Comparison of ENCODE assay signal across 9 mouse cellular contexts in genomic region chr13:24803196-24803595, GRCm38 (mm10). TPM values are rescaled to one million over a fixed set of nuclear protein-coding genes. Genes with fewer than 3 reads are reported as not detected.
DNase-seq lines count a peak whose midpoint lies in the region; ATAC-seq and TF ChIP-seq lines count a peak whose summit lies in the region.
"Had no signal": no experiment of that assay in that cellular context is flagged by ENCODE, and none has a peak within 500 bp of the region (broad histone marks: within the 10 kb centered on the region; RNA-seq: fewer than 3 reads in every experiment).

No protein-coding gene starts in this region.

- peak overlapping the region; percentile 96 for H3K9ac ChIP-seq in hindbrain, embryonic 13.5 days
- H3K9ac ChIP-seq in midbrain, embryonic 12.5 days (replicated peaks): peak overlapping the region; percentile 95; the same call in 1 of the 2 replicates

- TF ChIP-seq POLR2A in kidney, adult 2 months (IDR thresholded peaks at IDR 0.05; ENCODE audit: low read depth, low read length): no peak
- TF ChIP-seq POLR2A in bone marrow macrophage, adult 2 months (IDR thresholded peaks at IDR 0.05; ENCODE audit: borderline replicate concordance, low read depth, low read length): no peak

- ATAC-seq in hindbrain, embryonic 13.5 days (ENCODE audit: low FRiP score): no peak
- no peak for ATAC-seq in midbrain, embryonic 12.5 days (ENCODE audit: low FRiP score, low read depth)

- H3K4me3 ChIP-seq in kidney, adult 2 months (ENCODE audit: insufficient read depth, low read depth, low read length): peak overlapping the region; percentile 22; the same call in 1 of the 2 replicates
- peak overlapping the region; percentile 89 for H3K4me3 ChIP-seq in bone marrow macrophage, adult 2 months (ENCODE audit: insufficient read depth, low read length)
- H3K4me3 ChIP-seq in hindbrain, embryonic 13.5 days: peak overlapping the region; percentile 98
- H3K4me3 ChIP-seq in midbrain, embryonic 12.5 days: peak overlapping the region; percentile 99

- H3K27me3 ChIP-seq in kidney, adult 2 months (replicated peaks; ENCODE audit: control insufficient read depth, insufficient read depth, low read length): no peaks in the 10 kb centered on the region
- H3K27me3 ChIP-seq in hindbrain, embryonic 13.5 days: no peaks in the 10 kb centered on the region
- H3K27me3 ChIP-seq in midbrain, embryonic 12.5 days: no peaks in the 10 kb centered on the region

- no peak for TF ChIP-seq CTCF in kidney, adult 2 months (conservative IDR thresholded peaks at IDR 0.05; ENCODE audit: insufficient read depth, insufficient read length, low read depth, low read length)
- TF ChIP-seq CTCF in bone marrow macrophage, adult 2 months (IDR thresholded peaks at IDR 0.05; ENCODE audit: low read depth, low read length): no peak

- peaks cover 16% of the 10 kb centered on the region; the same call in 1 of the 2 replicates for H3K4me1 ChIP-seq in kidney, adult 2 months (ENCODE audit: control insufficient read depth, insufficient read depth, low read length)
- peaks cover 9% of the 10 kb centered on the region for H3K4me1 ChIP-seq in bone marrow macrophage, adult 2 months (ENCODE audit: control insufficient read depth, insufficient read depth, low read length)
- peaks cover 33% of the 10 kb centered on the region for H3K4me1 ChIP-seq in hindbrain, embryonic 13.5 days (replicated peaks)
- H3K4me1 ChIP-seq in midbrain, embryonic 12.5 days: peaks cover 23% of the 10 kb centered on the region

- H3K36me3 ChIP-seq in kidney, adult 2 months (ENCODE audit: control insufficient read depth, insufficient read depth, low read length): peaks cover 11% of the 10 kb centered on the region
- H3K36me3 ChIP-seq in hindbrain, embryonic 13.5 days: peaks cover 23% of the 10 kb centered on the region
- H3K36me3 ChIP-seq in midbrain, embryonic 12.5 days: peaks cover 22% of the 10 kb centered on the region

- WGBS in kidney, adult 2 months: 4% methylated on average over 2 of the region's 2 CpGs
- WGBS in hindbrain, embryonic 13.5 days: 18% methylated on average over 2 of the region's 2 CpGs
- WGBS in midbrain, embryonic 12.5 days: 21% methylated on average over 2 of the region's 2 CpGs

- no peaks in the 10 kb centered on the region for H3K9me3 ChIP-seq in hindbrain, embryonic 13.5 days
- no peaks in the 10 kb centered on the region for H3K9me3 ChIP-seq in midbrain, embryonic 12.5 days

- no peak overlapping the region for H3K27ac ChIP-seq in kidney, adult 2 months (ENCODE audit: insufficient read depth, low read depth, low read length)
- peak overlapping the region; percentile 100 for H3K27ac ChIP-seq in bone marrow macrophage, adult 2 months (ENCODE audit: insufficient read depth, low read depth, low read length)
- H3K27ac ChIP-seq in hindbrain, embryonic 13.5 days: no peak overlapping the region
- no peak overlapping the region for H3K27ac ChIP-seq in midbrain, embryonic 12.5 days (replicated peaks)

- peak overlapping the region; percentile 94 for H3K4me2 ChIP-seq in hindbrain, embryonic 13.5 days
- H3K4me2 ChIP-seq in midbrain, embryonic 12.5 days (replicated peaks): peak overlapping the region; percentile 86

- DNase-seq in kidney, adult 2 months: no peak
- DNase-seq in kidney, postnatal 4 days: no peak
- DNase-seq in layer of hippocampus, adult 11-12 months (ENCODE audit: low spot score): no peak
- no peak for DNase-seq in layer of hippocampus, adult 8-10 months (ENCODE audit: low spot score in 2 of 2)
- DNase-seq in frontal cortex, adult 2 months (ENCODE audit: extremely low spot score in 1 of 2, low spot score in 1 of 2): no peak

RNA-seq across cellular contexts. Expression of gene BC005537, which starts 1.7 kb away (rescaled TPM):
- polyA plus RNA-seq in kidney, adult 2 months (2012; rRNA removed): 35.3 and 42.4 TPM in 2 replicates
- 575 and 610 TPM in 2 replicates for polyA plus RNA-seq in bone marrow macrophage, adult 2 months (2012; ENCODE audit: insufficient read depth, insufficient read length, missing spikeins)
- polyA plus RNA-seq in hindbrain, embryonic 13.5 days (2015; fragmentation: Nextera tagmentation; extraction: Ambion mirVana): 22.6 and 23.4 TPM in 2 replicates
- 21.2 and 21.5 TPM in 2 replicates for polyA plus RNA-seq in midbrain, embryonic 12.5 days (2016; fragmentation: Nextera tagmentation; extraction: Ambion mirVana)
- total RNA-seq in layer of hippocampus, adult 8-10 months (2022): 100 to 1,000 TPM; 137 to 156 (median 148) TPM
- polyA plus RNA-seq in frontal cortex, adult 2 months (2012; rRNA removed): 139 and 148 TPM in 2 replicates

RNA-seq across cellular contexts. Expression of gene Acot13, which starts 28.1 kb away (rescaled TPM):
- 259 and 286 TPM in 2 replicates for polyA plus RNA-seq in kidney, adult 2 months (2012; rRNA removed)
- polyA plus RNA-seq in bone marrow macrophage, adult 2 months (2012; ENCODE audit: insufficient read depth, insufficient read length, missing spikeins): 81.0 and 91.3 TPM in 2 replicates
- 47.1 and 48.5 TPM in 2 replicates for polyA plus RNA-seq in hindbrain, embryonic 13.5 days (2015; fragmentation: Nextera tagmentation; extraction: Ambion mirVana)
- polyA plus RNA-seq in midbrain, embryonic 12.5 days (2016; fragmentation: Nextera tagmentation; extraction: Ambion mirVana): 47.5 and 49.0 TPM in 2 replicates
- 100 to 1,000 TPM in 2 of 4 experiments, 10 to 100 TPM in 2; 95.6 to 108 (median 98.4) TPM for total RNA-seq in layer of hippocampus, adult 8-10 months (2022)
- 148 and 246 TPM in 2 replicates for polyA plus RNA-seq in frontal cortex, adult 2 months (2012; rRNA removed)

RNA-seq across cellular contexts. Expression of gene Tdp2, which starts 28.3 kb away (rescaled TPM):
- 19.6 and 19.7 TPM in 2 replicates for polyA plus RNA-seq in kidney, adult 2 months (2012; rRNA removed)
- 29.0 and 36.4 TPM in 2 replicates for polyA plus RNA-seq in bone marrow macrophage, adult 2 months (2012; ENCODE audit: insufficient read depth, insufficient read length, missing spikeins)
- 40.6 and 41.2 TPM in 2 replicates for polyA plus RNA-seq in hindbrain, embryonic 13.5 days (2015; fragmentation: Nextera tagmentation; extraction: Ambion mirVana)
- polyA plus RNA-seq in midbrain, embryonic 12.5 days (2016; fragmentation: Nextera tagmentation; extraction: Ambion mirVana): 69.3 and 69.7 TPM in 2 replicates
- 10 to 100 TPM; 24.3 to 29.5 (median 25.4) TPM for total RNA-seq in layer of hippocampus, adult 8-10 months (2022)
- polyA plus RNA-seq in frontal cortex, adult 2 months (2012; rRNA removed): 28.8 and 30.2 TPM in 2 replicates

RNA-seq across cellular contexts. Expression of gene Gmnn, which starts 41.5 kb away (rescaled TPM):
- polyA plus RNA-seq in kidney, adult 2 months (2012; rRNA removed): 4.1 and 7.1 TPM in 2 replicates
- 64.6 and 76.6 TPM in 2 replicates for polyA plus RNA-seq in bone marrow macrophage, adult 2 months (2012; ENCODE audit: insufficient read depth, insufficient read length, missing spikeins)
- polyA plus RNA-seq in hindbrain, embryonic 13.5 days (2015; fragmentation: Nextera tagmentation; extraction: Ambion mirVana): 28.0 and 28.1 TPM in 2 replicates
- polyA plus RNA-seq in midbrain, embryonic 12.5 days (2016; fragmentation: Nextera tagmentation; extraction: Ambion mirVana): 92.5 and 95.8 TPM in 2 replicates
- 1 to 10 TPM; 2.0 to 5.6 (median 3.0) TPM for total RNA-seq in layer of hippocampus, adult 8-10 months (2022)
- polyA plus RNA-seq in frontal cortex, adult 2 months (2012; rRNA removed): 5.8 and 8.1 TPM in 2 replicates

RNA-seq across cellular contexts. Expression of gene D130043K22Rik, which starts 41.7 kb away (rescaled TPM):
- 0.57 and 0.67 TPM in 2 replicates for polyA plus RNA-seq in kidney, adult 2 months (2012; rRNA removed)
- not detected in 2 replicates for polyA plus RNA-seq in bone marrow macrophage, adult 2 months (2012; ENCODE audit: insufficient read depth, insufficient read length, missing spikeins)
- polyA plus RNA-seq in hindbrain, embryonic 13.5 days (2015; fragmentation: Nextera tagmentation; extraction: Ambion mirVana): 2.9 and 4.0 TPM in 2 replicates
- 1.8 and 2.0 TPM in 2 replicates for polyA plus RNA-seq in midbrain, embryonic 12.5 days (2016; fragmentation: Nextera tagmentation; extraction: Ambion mirVana)
- 10 to 100 TPM; 21.6 to 29.6 (median 26.5) TPM for total RNA-seq in layer of hippocampus, adult 8-10 months (2022)
- 10.8 and 13.1 TPM in 2 replicates for polyA plus RNA-seq in frontal cortex, adult 2 months (2012; rRNA removed)
- total RNA-seq: gastrocnemius, postnatal 4 days had no signal

Comparison
In these comparisons a context has a peak if more than half of its experiments do, and no peak if none do; other contexts are left out.
1. H3K4me3 ChIP-seq: peak in every context shown above with its lines; median percentile 99 in midbrain, embryonic 12.5 days; 98 in hindbrain, embryonic 13.5 days; 89 in bone marrow macrophage, adult 2 months; 22 in kidney, adult 2 months.